Mouse (Mus musculus) layer of hippocampus, postnatal 36 days (tissue): ENCODE measurements around the gene Brd3os. TPM values are rescaled to one million over a fixed set of nuclear protein-coding genes. Genes with fewer than 3 reads are reported as not detected.

ENCODE experiments used
- DNase-seq, 2 experiments: peaks; one replicate each; pipeline ENCODE4 v3.0.0; 2022
- total RNA-seq, 2 experiments: library from RNA; stranded (reverse); gene quantifications; 2 replicates each; pipeline ENCODE4 v1.2.3; 2021

Gene Brd3os
- total RNA-seq, 2 experiments from 2014 or later: 22.6 to 24.0 TPM

DNA sequence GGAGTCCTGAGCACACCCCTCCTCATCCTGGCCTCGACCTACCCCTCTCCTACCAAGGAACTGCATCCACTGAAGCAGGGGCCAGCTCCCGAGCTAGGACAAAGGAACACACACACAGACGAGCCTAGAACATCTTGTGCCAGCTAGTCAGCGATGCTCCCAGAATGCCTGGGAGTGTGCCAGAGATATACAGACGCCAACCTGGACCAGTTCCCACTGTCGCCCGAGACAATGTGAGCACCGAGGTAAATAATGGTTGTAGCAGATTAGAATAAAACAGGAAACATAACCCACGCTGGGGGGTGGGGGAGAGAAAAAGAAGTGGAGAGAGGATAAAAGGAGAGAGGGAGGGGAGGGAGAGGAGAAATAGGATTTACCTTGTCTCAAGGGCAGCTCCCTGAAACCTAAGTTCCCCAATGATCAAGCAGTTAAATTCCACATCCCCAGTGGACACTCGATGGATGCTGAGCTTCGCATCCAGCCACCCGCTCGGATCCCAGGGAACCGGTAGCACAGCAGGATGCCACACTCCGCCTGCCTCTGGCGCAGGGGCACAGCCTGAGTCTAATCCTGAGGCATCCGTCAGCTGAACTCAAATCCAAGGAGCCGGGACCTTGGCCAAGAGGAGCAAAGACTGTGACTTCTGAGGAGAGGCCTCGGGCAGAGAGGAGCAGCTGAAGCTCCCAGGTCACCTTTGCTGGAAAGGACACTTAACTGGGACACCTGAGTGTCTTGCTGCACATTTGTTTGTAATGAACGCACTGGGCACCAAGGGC is 20.6 kb upstream of the Brd3os start:
- peak; percentile 64 to 72 for DNase-seq

DNA sequence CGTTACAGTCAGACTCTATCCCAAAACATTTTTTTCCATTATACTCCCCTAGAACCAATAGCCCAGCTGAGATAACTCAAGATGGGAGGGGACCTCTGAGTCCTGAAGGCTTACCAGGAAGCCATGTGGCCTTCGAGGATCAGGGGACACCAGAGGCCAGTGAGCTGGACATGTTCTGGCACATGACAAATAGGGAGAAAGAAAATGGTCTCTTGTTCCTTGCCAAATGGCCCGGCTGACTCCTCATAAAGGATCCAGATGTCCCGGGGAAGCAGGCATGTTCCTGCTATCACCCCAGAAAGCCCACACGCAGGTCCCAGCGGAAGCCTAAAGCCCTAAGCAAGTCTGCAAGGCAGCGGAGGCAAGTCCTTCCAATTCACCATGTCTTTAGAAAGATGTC is 18.5 kb upstream of the Brd3os start:
- no peak for DNase-seq

DNA sequence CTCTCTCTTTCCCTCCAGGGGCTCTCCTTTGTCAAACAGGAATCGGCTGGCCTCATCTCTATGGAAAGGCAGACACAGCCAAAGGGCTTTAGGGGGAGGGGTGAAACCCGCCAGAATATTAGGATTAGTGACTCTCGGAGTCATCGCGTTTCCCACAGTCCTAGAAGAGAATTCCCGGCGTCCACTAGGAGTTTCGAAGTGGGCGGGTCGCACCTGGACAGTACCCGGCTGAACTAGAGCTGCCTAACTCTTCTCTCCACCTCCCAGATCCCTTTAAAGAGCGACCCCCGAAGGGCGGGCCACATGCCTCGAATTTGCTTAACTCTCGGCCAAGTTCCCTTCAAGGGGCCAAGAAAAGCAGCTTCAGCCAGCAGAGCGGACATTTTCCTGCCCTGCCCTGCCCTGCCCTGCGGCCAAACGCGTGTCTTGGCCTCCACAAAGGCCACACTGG is 16.9 kb upstream of the Brd3os start:
- no peak for DNase-seq

DNA sequence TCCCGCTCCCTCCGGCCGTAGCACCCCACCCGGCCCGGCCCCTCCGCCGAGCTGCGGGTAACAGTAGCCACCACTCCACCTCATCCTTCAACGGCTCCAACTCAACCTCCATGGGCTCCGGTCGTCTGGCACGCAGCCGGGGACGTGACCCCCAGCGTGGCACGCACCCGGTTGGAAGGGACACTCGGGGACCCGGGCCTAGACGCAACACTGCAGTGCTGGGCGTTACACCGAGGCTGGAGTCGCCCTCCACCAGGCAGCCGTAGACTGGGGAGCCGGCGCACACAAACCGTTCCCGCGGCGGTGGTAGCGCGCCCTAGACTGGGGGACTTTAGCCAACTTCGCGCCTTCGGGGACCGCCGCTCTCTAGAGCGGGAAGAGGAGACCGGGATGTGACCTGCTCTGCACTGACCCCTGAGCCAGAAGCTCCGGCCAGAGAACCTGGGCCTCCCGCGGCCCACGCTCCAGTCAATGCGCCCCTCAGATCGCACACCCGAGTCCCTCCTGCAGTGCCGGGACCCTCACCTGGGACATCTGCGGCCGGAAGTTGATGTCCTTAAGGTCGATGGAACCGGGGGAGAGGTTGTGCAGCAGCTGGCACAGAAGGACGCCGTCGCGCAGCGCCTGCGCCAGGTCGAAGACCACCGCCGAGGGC is 16.2 kb upstream of the Brd3os start:
- DNase-seq: no peak

DNA sequence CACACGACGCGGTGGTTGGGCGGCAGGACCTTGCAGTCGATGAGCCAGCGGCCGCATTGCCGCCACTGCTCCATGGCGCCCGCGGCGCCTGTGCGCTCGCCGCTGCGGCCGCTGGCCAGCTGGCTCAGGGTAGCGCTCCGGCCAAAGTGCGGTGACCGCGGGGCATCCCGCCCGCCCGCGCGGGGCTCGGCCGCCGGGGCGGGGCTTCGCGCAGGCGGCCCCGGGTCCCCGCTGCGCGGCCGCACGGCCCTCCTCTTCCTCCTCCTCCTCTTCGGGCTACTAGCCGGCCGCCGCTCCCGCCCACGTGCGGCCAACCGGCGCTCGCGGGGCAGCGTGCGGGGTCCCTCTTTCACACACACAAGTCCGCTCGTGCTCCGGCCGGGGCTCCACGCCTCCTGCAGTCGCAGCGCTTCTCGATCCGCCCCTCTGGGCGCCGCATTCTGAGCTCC is 15.7 kb upstream of the Brd3os start:
- DNase-seq: peak in 1 of 2 experiments; percentile 37

DNA sequence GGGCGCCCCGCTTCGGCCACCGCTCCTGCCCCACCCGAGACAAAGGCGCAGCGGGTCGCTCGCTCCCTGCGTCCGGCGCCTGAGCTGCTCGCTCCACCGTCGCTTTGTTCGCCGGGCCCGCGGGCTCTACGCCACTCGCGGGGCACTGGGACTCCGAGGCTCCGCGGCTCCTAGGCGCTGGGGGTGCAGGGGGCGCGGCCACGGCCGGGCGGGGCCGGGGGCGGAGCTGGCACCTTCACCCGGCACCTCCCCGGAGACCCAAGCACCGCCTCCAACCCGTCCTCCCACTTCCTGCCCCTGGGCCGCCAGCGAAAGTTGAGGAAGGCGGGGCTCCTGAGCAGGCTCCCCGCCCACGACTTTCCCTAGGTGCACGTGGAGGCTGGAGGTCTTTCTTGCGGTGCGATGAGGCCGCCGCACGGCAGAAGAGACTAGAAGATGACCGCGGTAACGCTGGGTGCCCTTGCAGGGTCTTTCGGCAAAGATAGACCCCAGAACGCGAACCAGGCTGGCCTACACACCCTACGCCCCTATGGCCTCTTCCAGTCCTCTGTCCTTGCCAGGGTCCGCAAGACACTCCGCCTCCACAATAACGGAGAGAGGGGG is 15.2 kb upstream of the Brd3os start, which contains the start of gene Vav2:
Vav2 (minus strand) TSS at position 179 of the 603 bp plus-strand sequence.
- peak; percentile 76 to 81 for DNase-seq

DNA sequence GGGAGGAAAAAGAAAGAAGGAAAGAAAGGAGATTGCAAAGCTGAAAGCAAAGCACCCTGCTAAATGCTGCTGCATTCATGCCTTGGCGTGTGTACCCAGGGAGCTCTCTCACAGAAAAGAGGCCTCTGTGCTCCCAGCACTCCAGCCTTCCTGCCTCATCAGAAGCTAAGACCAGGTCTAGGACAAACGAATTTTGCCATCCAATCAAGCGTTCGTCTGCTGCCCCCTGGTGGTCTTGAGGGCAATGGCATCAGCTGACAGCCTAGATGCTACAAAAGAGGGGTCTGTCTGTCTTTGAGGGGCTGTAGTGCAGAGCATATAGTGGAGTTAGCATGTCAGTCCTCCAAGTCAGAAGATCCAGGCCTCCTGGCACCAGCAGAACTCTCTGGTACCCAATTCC is 14.1 kb upstream of the Brd3os start:
- DNase-seq: peak; percentile 79 to 83

DNA sequence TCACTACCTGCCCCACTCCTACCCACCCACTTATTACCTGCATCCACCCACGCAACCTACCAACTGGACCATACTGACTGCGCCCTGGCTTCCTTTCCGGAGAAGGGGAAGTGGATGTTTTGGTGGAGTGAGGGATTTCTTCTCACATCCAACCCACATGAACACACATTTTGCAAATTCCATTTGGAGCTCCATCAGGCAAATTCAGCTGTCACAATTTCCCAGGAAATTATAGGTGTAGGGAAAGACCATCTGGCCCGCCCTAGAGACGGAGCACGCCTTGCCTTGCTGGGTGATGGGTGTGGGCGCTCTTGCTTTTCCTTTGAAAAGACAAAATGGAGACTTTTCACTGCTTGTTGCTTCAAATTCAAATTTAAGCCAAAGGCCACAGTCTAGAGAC is 11.5 kb upstream of the Brd3os start:
- DNase-seq: peak; percentile 50 to 52

DNA sequence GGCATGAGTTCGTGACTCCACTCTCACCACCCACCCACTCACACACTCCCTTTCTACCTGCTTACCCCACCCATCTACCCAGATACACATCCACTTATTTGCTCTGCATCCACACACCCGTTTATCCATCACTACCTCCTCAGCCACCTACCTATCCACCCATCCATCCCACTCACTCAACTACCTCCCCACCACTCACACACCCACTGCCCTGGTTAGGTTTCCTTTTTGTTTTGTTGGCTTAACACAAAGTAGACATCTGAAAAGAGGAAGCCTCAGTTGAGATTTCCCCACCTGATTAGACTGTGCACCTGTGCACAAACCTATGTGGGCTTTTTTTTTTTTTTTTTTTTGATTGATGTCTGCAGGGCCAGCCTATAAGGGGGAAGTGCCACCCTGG is 9.5 kb upstream of the Brd3os start:
- DNase-seq: no peak

DNA sequence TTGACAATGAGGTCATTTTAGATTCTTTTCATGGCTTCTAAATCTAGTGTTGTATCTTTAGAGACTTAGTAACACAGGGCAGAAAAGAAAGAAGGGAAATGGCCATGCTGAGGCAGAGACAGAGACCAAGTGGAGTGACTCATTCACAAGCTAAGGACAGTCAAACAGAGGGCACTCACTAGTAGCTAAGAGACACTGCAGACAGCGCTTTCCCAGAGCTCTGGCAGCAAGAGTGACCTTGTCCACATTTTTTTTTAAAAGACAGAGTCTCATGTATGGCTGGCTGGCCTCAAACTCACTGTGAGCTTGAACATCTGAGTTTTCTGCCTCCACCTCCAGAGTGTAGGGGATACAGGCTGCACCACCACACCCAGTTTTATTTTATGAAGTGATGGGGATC is 4.2 kb upstream of the Brd3os start:
- DNase-seq: no peak

DNA sequence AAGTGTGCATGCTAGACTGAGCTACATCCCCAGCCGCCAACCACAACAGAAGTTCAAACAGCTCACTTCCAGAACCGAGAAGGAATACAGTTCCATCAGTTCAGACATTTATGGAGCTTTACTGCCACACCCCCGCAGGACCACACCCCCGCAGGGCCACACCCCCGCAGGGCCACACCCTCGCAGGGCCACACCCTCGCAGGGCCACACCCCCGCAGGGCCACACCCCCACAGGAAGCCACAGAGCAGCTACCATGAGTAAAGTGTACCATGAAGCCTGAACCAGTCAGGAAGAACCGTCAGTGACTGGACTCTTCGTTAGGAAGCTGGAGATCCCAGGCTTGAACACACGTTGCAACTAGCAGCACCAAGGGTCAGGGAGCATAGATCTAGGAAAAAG is 3.8 kb upstream of the Brd3os start:
- DNase-seq: no peak

DNA sequence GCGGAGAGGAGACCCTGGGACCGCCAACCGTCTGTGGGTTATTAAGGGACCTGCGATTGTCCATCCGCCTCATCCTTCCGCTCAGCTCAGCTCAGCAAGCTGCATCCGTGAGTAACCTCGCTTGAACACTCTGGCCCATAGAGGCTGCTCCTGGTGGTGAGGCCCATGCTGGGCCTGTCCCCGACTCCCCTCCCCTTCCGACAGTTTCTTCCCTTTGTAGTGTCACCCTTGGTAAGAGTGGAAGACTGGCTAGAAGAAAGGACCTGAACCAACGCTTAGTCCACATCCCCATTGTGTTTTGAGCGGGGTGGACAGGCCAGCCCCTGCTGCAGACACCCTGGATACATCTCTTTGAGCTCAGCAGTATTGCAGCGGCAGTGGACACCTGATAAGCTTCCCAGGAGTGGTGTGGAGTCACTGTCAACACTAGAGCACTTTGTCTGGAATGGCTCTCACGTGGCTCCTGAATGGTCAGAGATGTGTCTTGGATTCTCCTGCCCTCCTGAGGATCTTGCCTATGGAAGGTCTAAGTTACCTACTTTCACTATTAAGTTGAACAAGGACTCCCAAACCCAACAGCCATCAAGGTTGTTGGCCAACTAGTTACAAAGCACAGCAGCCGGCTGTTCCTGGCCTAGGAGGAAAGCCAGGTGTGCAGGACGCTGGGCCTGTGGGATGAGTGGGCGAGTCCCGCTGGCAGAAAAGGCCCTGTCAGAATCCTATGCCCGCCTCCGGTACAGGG is 755 bp downstream of the Brd3os start:
- DNase-seq: no peak

DNA sequence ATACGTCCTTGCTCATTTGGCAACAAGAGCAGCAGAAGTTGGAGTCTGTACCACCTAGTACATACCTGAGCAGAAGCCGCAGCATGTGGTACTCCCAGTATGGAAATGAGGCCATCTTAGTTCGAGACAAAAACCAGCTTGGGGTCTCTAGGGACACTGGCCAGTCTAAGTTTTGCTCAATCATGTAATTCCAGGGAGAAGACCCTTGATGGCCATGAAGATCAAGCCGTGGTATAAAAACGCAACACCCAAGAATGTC is 1.3 kb downstream of the Brd3os start:
- no peak for DNase-seq

DNA sequence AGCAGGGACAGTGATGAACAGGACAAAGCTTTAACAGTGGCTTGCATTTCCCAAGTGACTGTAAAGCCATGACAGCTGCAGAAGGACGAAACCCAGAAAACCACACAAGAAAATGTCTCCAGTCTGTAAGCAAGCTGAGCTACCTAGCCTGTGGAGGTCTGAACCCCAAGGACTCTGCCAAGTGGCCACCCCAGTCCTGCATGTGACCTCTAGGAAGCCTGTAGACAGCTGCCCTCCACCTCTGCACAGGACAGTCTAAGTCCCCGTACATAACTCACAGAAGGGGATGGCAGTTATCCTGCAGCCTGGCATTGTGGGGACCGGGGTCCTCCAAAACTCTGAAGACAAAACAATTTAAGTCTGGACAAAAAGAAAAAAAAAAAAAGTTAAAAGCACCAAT is 3.8 kb downstream of the Brd3os start:
- DNase-seq: no peak

DNA sequence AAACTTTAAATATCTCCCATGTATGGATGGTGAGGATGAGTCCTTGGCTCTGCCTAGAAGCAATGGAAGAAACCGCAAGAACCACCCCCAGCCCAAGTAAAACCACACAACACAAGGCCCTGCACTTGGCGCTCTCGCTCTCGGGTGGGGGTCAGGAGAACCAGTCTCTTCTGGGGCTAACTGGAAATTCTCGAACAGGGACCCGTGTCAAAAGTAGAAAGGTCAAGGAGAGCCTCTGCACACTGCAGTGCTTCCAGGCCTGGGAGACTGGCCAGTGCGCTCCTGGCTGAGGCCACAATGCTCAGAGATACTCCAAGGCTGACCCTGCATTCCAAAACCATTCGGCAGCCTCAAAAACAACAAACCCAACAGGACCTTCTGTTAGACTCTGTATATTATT is 4.7 kb downstream of the Brd3os start:
- no peak for DNase-seq

DNA sequence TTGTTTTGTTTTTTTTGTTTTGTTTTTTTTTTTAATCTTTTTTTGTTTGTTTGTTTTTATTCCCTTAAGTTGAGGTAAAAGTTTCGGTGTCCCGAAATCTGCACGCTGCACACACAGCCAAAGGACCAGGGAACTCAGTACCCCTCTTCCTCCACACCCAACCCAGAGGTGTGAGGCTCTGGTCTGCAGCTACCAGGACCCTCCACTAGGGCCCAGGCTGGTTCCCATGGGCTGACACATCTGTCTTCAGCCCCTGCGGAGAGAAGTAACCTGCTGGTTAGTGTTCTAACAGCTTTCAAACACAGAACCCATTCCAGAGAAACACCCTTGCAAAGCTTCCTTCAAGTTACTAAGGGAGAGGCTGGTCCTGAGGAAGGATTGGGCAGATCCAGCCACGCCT is 5.7 kb downstream of the Brd3os start:
- DNase-seq: no peak

DNA sequence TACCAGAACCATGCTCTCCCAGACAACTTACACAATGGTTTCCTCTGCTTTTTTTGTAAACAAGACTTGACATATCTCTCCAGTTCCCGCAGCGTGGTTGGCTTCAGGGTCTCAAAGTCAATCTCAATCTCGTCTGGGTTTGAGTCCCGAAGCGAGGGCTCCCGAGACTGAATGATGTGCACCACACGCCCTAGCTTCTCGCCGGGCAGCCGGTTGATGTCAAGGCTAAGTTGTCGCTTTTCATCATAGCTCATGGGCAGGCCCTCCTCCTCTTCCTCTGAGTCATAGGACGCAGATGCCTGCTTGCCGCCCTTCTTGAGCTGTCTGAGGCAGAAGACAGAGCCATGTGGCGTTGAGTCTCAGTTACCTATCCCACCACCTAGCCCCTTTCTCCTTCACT is 8.1 kb downstream of the Brd3os start:
- DNase-seq: no peak

DNA sequence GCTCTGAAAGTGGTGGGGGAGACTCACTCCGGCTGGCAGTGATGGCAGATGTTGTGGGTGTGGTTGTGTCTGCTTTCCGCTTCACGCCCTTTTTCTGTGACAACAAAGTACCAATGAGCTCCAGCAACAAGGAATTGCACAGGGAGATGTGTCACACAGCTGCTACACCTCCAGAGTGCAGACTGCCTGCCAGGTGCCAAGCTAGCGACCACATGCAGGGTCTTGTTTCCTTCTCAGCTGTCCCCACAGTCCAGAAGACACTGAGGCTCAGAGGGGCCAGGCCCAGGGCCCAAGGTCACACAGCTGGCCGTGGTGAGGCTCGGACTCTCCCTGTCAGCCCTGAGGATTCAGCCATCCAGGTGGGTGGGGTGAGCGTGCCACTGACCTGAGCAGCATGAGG is 17.6 kb downstream of the Brd3os start:
- DNase-seq: no peak

DNA sequence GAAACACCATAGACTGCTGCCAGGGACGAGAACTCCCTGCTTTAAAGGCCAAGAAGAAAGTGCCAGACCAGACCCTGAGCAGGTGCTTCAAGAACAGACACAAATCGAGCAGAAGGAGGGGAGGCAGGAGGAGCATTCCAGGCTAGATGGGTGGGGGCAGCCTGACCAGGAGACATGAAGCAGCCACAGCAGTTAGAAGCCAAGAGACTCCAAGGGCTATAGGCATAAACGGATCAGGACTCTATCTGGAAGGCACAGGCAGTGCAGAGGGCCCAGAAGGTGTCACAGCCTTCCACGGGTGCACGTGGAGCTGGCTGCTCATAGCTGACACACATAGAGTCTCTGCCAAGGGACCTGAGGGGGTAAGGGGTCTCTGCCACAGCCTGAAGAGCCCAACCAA is 18.0 kb downstream of the Brd3os start:
- DNase-seq: no peak

DNA sequence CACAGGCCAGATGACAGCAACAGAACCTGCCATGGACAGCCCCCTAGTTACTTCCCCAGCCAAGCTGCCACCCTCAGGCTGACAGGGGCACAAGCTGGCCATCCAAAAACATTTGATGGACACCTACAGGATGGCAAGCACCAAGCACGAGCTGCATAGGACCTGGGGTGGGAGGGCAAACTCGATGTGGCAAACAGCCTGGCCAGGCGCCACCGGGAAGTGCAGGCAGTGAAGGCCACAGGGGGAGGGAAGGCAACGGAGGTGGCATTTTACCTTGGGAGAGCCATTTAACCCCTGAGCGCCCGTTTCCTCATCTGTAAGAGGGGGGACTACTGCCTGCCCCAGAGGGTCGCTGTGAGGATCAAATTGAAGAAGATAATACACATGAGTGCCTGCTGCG is 18.5 kb downstream of the Brd3os start:
- no peak for DNase-seq

DNA sequence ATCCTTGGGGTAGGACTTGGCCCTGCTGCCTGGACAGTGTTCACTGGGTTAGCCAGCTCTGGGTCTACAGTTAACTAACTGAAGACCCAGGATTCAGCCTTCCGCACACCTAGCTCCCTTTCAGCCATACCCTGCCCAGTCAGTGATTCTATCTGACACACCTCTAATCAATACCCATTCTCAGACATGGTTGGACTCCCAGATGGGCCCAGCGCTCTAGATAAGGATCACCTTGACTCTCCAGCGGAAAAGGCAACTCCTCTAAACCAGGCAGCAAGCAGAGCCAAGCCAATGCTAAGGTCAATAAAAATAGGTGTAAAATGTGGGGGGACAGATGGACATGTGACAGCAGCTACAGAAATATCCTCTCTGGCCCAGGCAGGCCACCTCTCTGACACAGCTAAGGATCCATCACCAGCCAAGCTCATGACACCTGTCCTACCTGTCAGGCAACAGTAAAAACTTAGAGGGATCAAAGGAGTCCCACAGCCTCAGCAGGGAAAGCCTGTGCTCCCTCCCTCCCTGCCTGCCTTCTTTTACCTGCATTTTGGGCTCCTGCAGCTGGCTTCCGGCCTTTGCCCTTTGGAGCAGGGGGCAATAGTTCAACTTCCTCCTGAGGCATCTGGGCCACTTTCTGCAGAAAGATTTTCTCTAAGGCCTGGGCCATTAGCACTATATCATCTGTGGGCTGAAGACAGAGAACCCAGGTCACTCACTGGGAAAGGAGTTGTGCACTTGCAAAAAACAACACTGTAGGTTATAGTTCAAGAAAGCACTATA is 19.9 kb downstream of the Brd3os start:
- no peak for DNase-seq

DNA sequence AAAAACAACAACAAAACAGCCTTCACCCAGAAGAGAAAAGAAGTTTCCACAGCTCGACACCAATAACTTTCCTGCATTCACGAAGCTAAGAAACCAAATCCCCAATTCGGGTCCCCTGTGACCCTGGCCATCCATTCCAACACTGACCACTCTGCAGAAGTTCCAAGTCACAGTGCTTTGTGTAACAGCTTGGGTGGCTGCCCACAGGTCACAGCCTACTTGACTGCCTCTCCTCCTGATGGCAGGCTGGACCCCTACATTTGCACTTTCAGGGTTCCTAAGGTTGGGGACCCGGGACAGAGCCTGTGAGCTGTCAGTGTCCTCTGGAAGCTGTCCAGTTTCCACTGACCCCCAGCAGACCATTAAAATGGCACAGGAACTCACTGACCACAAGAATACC is 20.8 kb downstream of the Brd3os start:
- no peak for DNase-seq
